ENCODE assay signal across 10 mouse cellular contexts in genomic region chr9:44357207-44357606, GRCm38 (mm10). TPM values are rescaled to one million over a fixed set of nuclear protein-coding genes. Genes with fewer than 3 reads are reported as not detected.
DNase-seq lines count a peak whose midpoint lies in the region; ATAC-seq lines count a peak whose summit lies in the region.
"Had no signal": no experiment of that assay in that cellular context is flagged by ENCODE, and none has a peak within 500 bp of the region (broad histone marks: within the 10 kb centered on the region; RNA-seq: fewer than 3 reads in every experiment).

No protein-coding gene starts in this region.

- peak; percentile 54 for DNase-seq in embryonic facial prominence, embryonic 11.5 days (ENCODE audit: low spot score)
- DNase-seq in embryonic facial prominence, embryonic 10.5 days (ENCODE audit: low spot score): no peak
- peak; percentile 73 for DNase-seq in midbrain, embryonic 14.5 days
- peak; percentile 65 for DNase-seq in thymus, postnatal 14 days
- DNase-seq in urinary bladder, postnatal 10 days (ENCODE audit: low spot score): no peak
- no peak for DNase-seq in limb, embryonic 10.5 days (ENCODE audit: low spot score)
- DNase-seq: cerebellum, adult 8-10 months had no signal

- H3K4me1 ChIP-seq in embryonic facial prominence, embryonic 11.5 days (ENCODE audit: control insufficient read depth, insufficient read depth, low read length): no peaks in the 10 kb centered on the region
- peaks cover 11% of the 10 kb centered on the region for H3K4me1 ChIP-seq in embryonic facial prominence, embryonic 10.5 days
- H3K4me1 ChIP-seq in midbrain, embryonic 14.5 days (ENCODE audit: control insufficient read depth, insufficient read depth, low read length): peaks cover 7% of the 10 kb centered on the region
- peaks cover 10% of the 10 kb centered on the region for H3K4me1 ChIP-seq in midbrain, embryonic 15.5 days
- peaks cover 7% of the 10 kb centered on the region for H3K4me1 ChIP-seq in limb, embryonic 10.5 days

- no peak overlapping the region for H3K27ac ChIP-seq in embryonic facial prominence, embryonic 11.5 days (replicated peaks; ENCODE audit: low read depth, low read length)
- H3K27ac ChIP-seq in embryonic facial prominence, embryonic 10.5 days (replicated peaks): no peak overlapping the region
- no peak overlapping the region for H3K27ac ChIP-seq in midbrain, embryonic 14.5 days (replicated peaks; ENCODE audit: low read depth, low read length)
- no peak overlapping the region for H3K27ac ChIP-seq in midbrain, embryonic 15.5 days
- no peak overlapping the region for H3K27ac ChIP-seq in limb, embryonic 10.5 days
- H3K27ac ChIP-seq: heart, embryonic 13.5 days had no signal

- no peak overlapping the region for H3K4me2 ChIP-seq in embryonic facial prominence, embryonic 11.5 days (ENCODE audit: low read depth, low read length)
- H3K4me2 ChIP-seq in midbrain, embryonic 14.5 days (ENCODE audit: low read length): no peak overlapping the region
- no peak overlapping the region for H3K4me2 ChIP-seq in midbrain, embryonic 15.5 days
- H3K4me2 ChIP-seq: heart, embryonic 13.5 days had no signal

- no peak overlapping the region for H3K9ac ChIP-seq in embryonic facial prominence, embryonic 11.5 days (replicated peaks; ENCODE audit: low read length)
- no peak overlapping the region for H3K9ac ChIP-seq in midbrain, embryonic 14.5 days (replicated peaks; ENCODE audit: low read length)
- H3K9ac ChIP-seq in midbrain, embryonic 15.5 days: no peak overlapping the region
- H3K9ac ChIP-seq: heart, embryonic 13.5 days had no signal

- no peaks in the 10 kb centered on the region for H3K9me3 ChIP-seq in embryonic facial prominence, embryonic 11.5 days (replicated peaks; ENCODE audit: control insufficient read depth, low read length)
- H3K9me3 ChIP-seq in embryonic facial prominence, embryonic 10.5 days: no peaks in the 10 kb centered on the region
- H3K9me3 ChIP-seq in midbrain, embryonic 14.5 days (ENCODE audit: control insufficient read depth, low read length): no peaks in the 10 kb centered on the region
- H3K9me3 ChIP-seq in midbrain, embryonic 15.5 days: no peaks in the 10 kb centered on the region
- H3K9me3 ChIP-seq in limb, embryonic 10.5 days (replicated peaks): no peaks in the 10 kb centered on the region
- H3K9me3 ChIP-seq: heart, embryonic 13.5 days had no signal

- H3K36me3 ChIP-seq in embryonic facial prominence, embryonic 11.5 days (replicated peaks; ENCODE audit: control insufficient read depth, insufficient read depth, low read depth, low read length): peaks cover 14% of the 10 kb centered on the region
- H3K36me3 ChIP-seq in embryonic facial prominence, embryonic 10.5 days (replicated peaks): peaks cover 76% of the 10 kb centered on the region
- peaks cover 69% of the 10 kb centered on the region for H3K36me3 ChIP-seq in midbrain, embryonic 14.5 days (ENCODE audit: control insufficient read depth, insufficient read depth, low read length)
- H3K36me3 ChIP-seq in midbrain, embryonic 15.5 days (replicated peaks): peaks cover 59% of the 10 kb centered on the region
- H3K36me3 ChIP-seq in limb, embryonic 10.5 days: peaks cover 75% of the 10 kb centered on the region

- no peak overlapping the region for H3K4me3 ChIP-seq in embryonic facial prominence, embryonic 11.5 days (ENCODE audit: low read depth, low read length)
- no peak overlapping the region for H3K4me3 ChIP-seq in embryonic facial prominence, embryonic 10.5 days
- no peak overlapping the region for H3K4me3 ChIP-seq in midbrain, embryonic 14.5 days (replicated peaks; ENCODE audit: low read depth, low read length)
- H3K4me3 ChIP-seq in midbrain, embryonic 15.5 days: no peak overlapping the region
- H3K4me3 ChIP-seq in limb, embryonic 10.5 days: no peak overlapping the region
- H3K4me3 ChIP-seq: heart, embryonic 13.5 days had no signal

- WGBS in embryonic facial prominence, embryonic 11.5 days: 80% methylated on average over 4 of the region's 4 CpGs
- WGBS in embryonic facial prominence, embryonic 10.5 days: 80% methylated on average over 4 of the region's 4 CpGs
- WGBS in midbrain, embryonic 14.5 days: 79% methylated on average over 4 of the region's 4 CpGs
- WGBS in midbrain, embryonic 15.5 days: 77% methylated on average over 4 of the region's 4 CpGs
- WGBS in limb, embryonic 10.5 days: 80% methylated on average over 4 of the region's 4 CpGs

- no peak for ATAC-seq in embryonic facial prominence, embryonic 11.5 days (replicated peaks; ENCODE audit: insufficient number of reproducible peaks, low FRiP score, low TSS enrichment, low read depth)
- ATAC-seq in midbrain, embryonic 14.5 days (ENCODE audit: low FRiP score, low TSS enrichment): no peak
- ATAC-seq in midbrain, embryonic 15.5 days (replicated peaks): no peak
- ATAC-seq in hematopoietic stem cell, adult 5-6 weeks (replicated peaks in 1 of 2; ENCODE audit: insufficient read depth in 1 of 2, low FRiP score in 2 of 2, low TSS enrichment in 1 of 2, low read depth in 1 of 2, poor library complexity in 2 of 2, severe bottlenecking in 2 of 2): peak; percentile 29 to 42; a peak in 2 of 4 replicates

- no peaks in the 10 kb centered on the region for H3K27me3 ChIP-seq in embryonic facial prominence, embryonic 11.5 days (ENCODE audit: control insufficient read depth, insufficient read depth, low read length)
- no peaks in the 10 kb centered on the region for H3K27me3 ChIP-seq in embryonic facial prominence, embryonic 10.5 days (replicated peaks; ENCODE audit: low read depth, poor library complexity, severe bottlenecking)
- H3K27me3 ChIP-seq in midbrain, embryonic 14.5 days (ENCODE audit: control insufficient read depth, insufficient read depth, low read length): no peaks in the 10 kb centered on the region
- no peaks in the 10 kb centered on the region for H3K27me3 ChIP-seq in midbrain, embryonic 15.5 days (replicated peaks)
- H3K27me3 ChIP-seq in limb, embryonic 10.5 days (ENCODE audit: low read depth, poor library complexity, severe bottlenecking): no peaks in the 10 kb centered on the region
- H3K27me3 ChIP-seq: heart, embryonic 13.5 days had no signal

RNA-seq across cellular contexts. Expression of gene Vps11, which starts 4.3 kb away (rescaled TPM):
- polyA plus RNA-seq in embryonic facial prominence, embryonic 11.5 days (2014; fragmentation: Nextera tagmentation; extraction: Ambion mirVana): 27.3 and 27.6 TPM in 2 replicates
- 30.7 and 30.9 TPM in 2 replicates for polyA plus RNA-seq in embryonic facial prominence, embryonic 10.5 days (2016; fragmentation: Nextera tagmentation; extraction: Ambion mirVana)
- polyA plus RNA-seq in midbrain, embryonic 14.5 days (2014; fragmentation: Nextera tagmentation; extraction: Ambion mirVana): 34.4 and 36.7 TPM in 2 replicates
- polyA plus RNA-seq in midbrain, embryonic 15.5 days (2015; fragmentation: Nextera tagmentation; extraction: Ambion mirVana): 43.3 and 45.7 TPM in 2 replicates
- 14.3 and 16.1 TPM in 2 replicates for total RNA-seq in hematopoietic stem cell, adult 5-6 weeks (2017)
- 29.3 and 32.2 TPM in 2 replicates for polyA plus RNA-seq in limb, embryonic 10.5 days (2016; fragmentation: Nextera tagmentation; extraction: Ambion mirVana)

RNA-seq across cellular contexts. Expression of gene Hmbs, which starts 13.2 kb away (rescaled TPM):
- polyA plus RNA-seq in embryonic facial prominence, embryonic 11.5 days (2014; fragmentation: Nextera tagmentation; extraction: Ambion mirVana): 152 and 161 TPM in 2 replicates
- 167 and 175 TPM in 2 replicates for polyA plus RNA-seq in embryonic facial prominence, embryonic 10.5 days (2016; fragmentation: Nextera tagmentation; extraction: Ambion mirVana)
- polyA plus RNA-seq in midbrain, embryonic 14.5 days (2014; fragmentation: Nextera tagmentation; extraction: Ambion mirVana): 53.5 and 64.7 TPM in 2 replicates
- polyA plus RNA-seq in midbrain, embryonic 15.5 days (2015; fragmentation: Nextera tagmentation; extraction: Ambion mirVana): 63.1 and 65.6 TPM in 2 replicates
- 29.3 and 35.2 TPM in 2 replicates for total RNA-seq in hematopoietic stem cell, adult 5-6 weeks (2017)
- 174 and 195 TPM in 2 replicates for polyA plus RNA-seq in limb, embryonic 10.5 days (2016; fragmentation: Nextera tagmentation; extraction: Ambion mirVana)

RNA-seq across cellular contexts. Expression of gene Hyou1, which starts 22.1 kb away (rescaled TPM):
- 29.2 and 31.3 TPM in 2 replicates for polyA plus RNA-seq in embryonic facial prominence, embryonic 11.5 days (2014; fragmentation: Nextera tagmentation; extraction: Ambion mirVana)
- 43.8 and 46.7 TPM in 2 replicates for polyA plus RNA-seq in embryonic facial prominence, embryonic 10.5 days (2016; fragmentation: Nextera tagmentation; extraction: Ambion mirVana)
- 18.2 and 27.1 TPM in 2 replicates for polyA plus RNA-seq in midbrain, embryonic 14.5 days (2014; fragmentation: Nextera tagmentation; extraction: Ambion mirVana)
- 28.1 and 29.7 TPM in 2 replicates for polyA plus RNA-seq in midbrain, embryonic 15.5 days (2015; fragmentation: Nextera tagmentation; extraction: Ambion mirVana)
- 56.5 and 67.2 TPM in 2 replicates for total RNA-seq in hematopoietic stem cell, adult 5-6 weeks (2017)
- polyA plus RNA-seq in limb, embryonic 10.5 days (2016; fragmentation: Nextera tagmentation; extraction: Ambion mirVana): 41.3 and 43.4 TPM in 2 replicates

RNA-seq across cellular contexts. Expression of gene H2afx, which starts 22.7 kb away (rescaled TPM):
- polyA plus RNA-seq in embryonic facial prominence, embryonic 11.5 days (2014; fragmentation: Nextera tagmentation; extraction: Ambion mirVana): 412 and 427 TPM in 2 replicates
- 601 and 615 TPM in 2 replicates for polyA plus RNA-seq in embryonic facial prominence, embryonic 10.5 days (2016; fragmentation: Nextera tagmentation; extraction: Ambion mirVana)
- 98.1 and 128 TPM in 2 replicates for polyA plus RNA-seq in midbrain, embryonic 14.5 days (2014; fragmentation: Nextera tagmentation; extraction: Ambion mirVana)
- polyA plus RNA-seq in midbrain, embryonic 15.5 days (2015; fragmentation: Nextera tagmentation; extraction: Ambion mirVana): 121 and 132 TPM in 2 replicates
- 127 and 131 TPM in 2 replicates for total RNA-seq in hematopoietic stem cell, adult 5-6 weeks (2017)
- polyA plus RNA-seq in limb, embryonic 10.5 days (2016; fragmentation: Nextera tagmentation; extraction: Ambion mirVana): 515 and 551 TPM in 2 replicates

RNA-seq across cellular contexts. Expression of gene Dpagt1, which starts 31.4 kb away (rescaled TPM):
- polyA plus RNA-seq in embryonic facial prominence, embryonic 11.5 days (2014; fragmentation: Nextera tagmentation; extraction: Ambion mirVana): 51.3 and 60.6 TPM in 2 replicates
- 53.8 and 53.9 TPM in 2 replicates for polyA plus RNA-seq in embryonic facial prominence, embryonic 10.5 days (2016; fragmentation: Nextera tagmentation; extraction: Ambion mirVana)
- 37.0 and 40.5 TPM in 2 replicates for polyA plus RNA-seq in midbrain, embryonic 14.5 days (2014; fragmentation: Nextera tagmentation; extraction: Ambion mirVana)
- 36.5 and 36.9 TPM in 2 replicates for polyA plus RNA-seq in midbrain, embryonic 15.5 days (2015; fragmentation: Nextera tagmentation; extraction: Ambion mirVana)
- total RNA-seq in hematopoietic stem cell, adult 5-6 weeks (2017): 15.2 and 17.4 TPM in 2 replicates
- polyA plus RNA-seq in limb, embryonic 10.5 days (2016; fragmentation: Nextera tagmentation; extraction: Ambion mirVana): 45.3 and 46.9 TPM in 2 replicates

Comparison
In these comparisons a context has a peak if more than half of its experiments do, and no peak if none do; other contexts are left out.
1. DNase-seq: peak in embryonic facial prominence, embryonic 11.5 days (single experiment), midbrain, embryonic 14.5 days (single experiment) and thymus, postnatal 14 days (single experiment); none in embryonic facial prominence, embryonic 10.5 days (single experiment), urinary bladder, postnatal 10 days (single experiment) and limb, embryonic 10.5 days (single experiment).
2. ATAC-seq: peak in hematopoietic stem cell, adult 5-6 weeks (2 of 2); none in embryonic facial prominence, embryonic 11.5 days (single experiment), midbrain, embryonic 14.5 days (single experiment) and midbrain, embryonic 15.5 days (single experiment).